Mouse (Mus musculus) spleen, adult 2 months (tissue): ENCODE measurements around the gene 1500015O10Rik.

Source experiments
- CTCF ChIP-seq: fragments of 200-500 bp; IDR thresholded peaks from 2 replicates; pipeline ENCODE4 v1.5.1; 2011; ENCODE audit warnings: mild to moderate bottlenecking, inconsistent platforms; ENCODE audit not compliant: insufficient read depth, insufficient read length, insufficient replicate concordance; ENCODE audit errors: extremely low read depth
- POLR2A ChIP-seq: fragments of 200-500 bp; IDR thresholded peaks from 2 replicates; pipeline ENCODE4 v1.6.1; 2011; ENCODE audit warnings: low read depth, low read length, inconsistent platforms

DNA sequence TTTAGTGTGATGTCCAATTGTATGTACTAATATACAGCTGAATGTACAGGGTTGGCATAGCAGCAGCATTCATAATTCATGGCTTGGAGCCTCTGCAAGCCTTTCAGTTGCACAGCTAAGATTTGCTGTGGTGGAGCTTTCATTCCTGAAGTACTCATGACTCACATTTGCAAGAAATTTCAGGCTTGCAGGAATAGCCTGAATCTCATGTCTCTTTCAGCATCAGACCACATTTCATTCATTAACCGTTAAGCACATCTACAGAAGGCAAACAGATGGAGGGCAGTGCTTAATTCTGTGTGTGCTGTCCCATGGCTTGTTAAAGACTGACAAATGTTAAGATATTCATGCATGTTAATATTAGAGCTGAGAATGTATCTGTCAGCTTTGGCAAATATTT lies 2.3 kb downstream of the 1500015O10Rik start:
- no peak for TF ChIP-seq CTCF
- no peak for TF ChIP-seq POLR2A
